7 mouse cellular contexts compared by ENCODE assay signal in the genomic region with DNA sequence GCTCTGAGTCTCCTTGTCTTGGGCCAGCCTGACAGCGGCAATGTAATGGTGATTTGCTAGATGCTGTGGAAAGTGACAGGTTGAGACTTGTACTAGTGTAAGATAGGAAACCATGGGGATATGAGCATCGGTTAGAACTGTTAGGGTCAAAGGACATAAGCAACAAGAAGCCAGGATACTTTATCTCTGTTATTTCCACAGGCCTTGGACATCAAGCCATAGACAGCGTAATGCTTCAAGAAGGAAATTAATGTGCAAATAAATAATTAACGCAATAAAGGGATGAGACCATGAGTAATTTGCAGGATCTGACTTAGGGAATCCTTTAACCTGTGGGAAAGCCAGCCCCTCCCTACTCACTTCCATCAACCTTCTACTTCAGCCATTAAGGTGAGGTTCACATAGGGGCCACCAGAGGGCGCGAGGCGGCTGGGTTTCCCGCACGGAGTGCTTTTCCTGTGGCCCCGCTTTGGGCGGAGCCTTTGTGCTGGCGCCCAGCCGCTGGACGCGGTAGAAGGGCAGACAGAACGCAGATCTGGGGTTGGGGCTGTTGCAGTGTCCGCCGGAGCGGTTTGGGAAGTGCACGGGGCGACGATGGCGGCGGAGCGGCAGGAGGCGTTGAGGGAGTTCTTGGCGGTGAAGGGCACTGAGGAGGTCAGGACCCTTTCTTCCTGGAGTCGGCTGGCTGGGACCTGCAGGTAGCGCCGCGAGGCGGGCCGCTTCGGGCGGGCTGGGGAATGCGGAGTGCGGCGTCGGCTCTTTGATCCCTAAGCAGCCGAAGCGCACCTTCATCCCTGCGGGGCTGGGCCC.
DNase-seq lines count a peak whose midpoint lies in the region; ATAC-seq and TF ChIP-seq lines count a peak whose summit lies in the region.

No protein-coding gene starts in this region.

- peak; percentile 74 for TF ChIP-seq CTCF in spleen, adult 2 months (IDR thresholded peaks at IDR 0.05; ENCODE audit: extremely low read depth, insufficient read depth, insufficient read length, insufficient replicate concordance)

- no peaks in the 10 kb centered on the region for H3K27me3 ChIP-seq in intestine, embryonic 15.5 days (replicated peaks)
- H3K27me3 ChIP-seq in limb, embryonic 12.5 days = no peaks in the 10 kb centered on the region
- H3K27me3 ChIP-seq in midbrain, embryonic 14.5 days (ENCODE audit: control insufficient read depth, insufficient read depth, low read length) = no peaks in the 10 kb centered on the region
- H3K27me3 ChIP-seq in spleen, adult 2 months (ENCODE audit: control insufficient read depth, insufficient read depth, low read length) = no peaks in the 10 kb centered on the region

- peak overlapping the region; percentile 59 for H3K9ac ChIP-seq in intestine, embryonic 15.5 days
- H3K9ac ChIP-seq in limb, embryonic 12.5 days (replicated peaks) = peak overlapping the region; percentile 74
- H3K9ac ChIP-seq in midbrain, embryonic 14.5 days (replicated peaks; ENCODE audit: low read length) = peak overlapping the region; percentile 34; the same call in 1 of the 2 replicates

- ATAC-seq in intestine, embryonic 15.5 days = peak; percentile 100
- ATAC-seq in limb, embryonic 12.5 days (ENCODE audit: insufficient number of reproducible peaks, insufficient read depth, low FRiP score, low TSS enrichment, low read depth) = peak; percentile 94
- peak; percentile 81 for ATAC-seq in midbrain, embryonic 14.5 days (ENCODE audit: low FRiP score, low TSS enrichment)

- no peaks in the 10 kb centered on the region for H3K4me1 ChIP-seq in intestine, embryonic 15.5 days (replicated peaks)
- H3K4me1 ChIP-seq in limb, embryonic 12.5 days (replicated peaks) = no peaks in the 10 kb centered on the region
- no peaks in the 10 kb centered on the region for H3K4me1 ChIP-seq in midbrain, embryonic 14.5 days (ENCODE audit: control insufficient read depth, insufficient read depth, low read length)
- H3K4me1 ChIP-seq in spleen, adult 2 months (ENCODE audit: control insufficient read depth, insufficient read depth, insufficient read length) = peaks cover 4% of the 10 kb centered on the region; the same call in 1 of the 2 replicates

- H3K27ac ChIP-seq in intestine, embryonic 15.5 days = no peak overlapping the region
- no peak overlapping the region for H3K27ac ChIP-seq in limb, embryonic 12.5 days
- no peak overlapping the region for H3K27ac ChIP-seq in midbrain, embryonic 14.5 days (replicated peaks; ENCODE audit: low read depth, low read length)
- H3K27ac ChIP-seq in spleen, adult 2 months (ENCODE audit: insufficient read depth, low read length) = no peak overlapping the region

- H3K4me3 ChIP-seq in intestine, embryonic 15.5 days (replicated peaks) = peak overlapping the region; percentile 55
- peak overlapping the region; percentile 51 for H3K4me3 ChIP-seq in limb, embryonic 12.5 days (replicated peaks)
- H3K4me3 ChIP-seq in midbrain, embryonic 14.5 days (replicated peaks; ENCODE audit: low read depth, low read length) = peak overlapping the region; percentile 39
- H3K4me3 ChIP-seq in spleen, adult 2 months (ENCODE audit: extremely low read depth, insufficient read depth, insufficient read length) = peak overlapping the region; percentile 69

- no peak for TF ChIP-seq POLR2A in spleen, adult 2 months (IDR thresholded peaks at IDR 0.05; ENCODE audit: low read depth, low read length)

- no peaks in the 10 kb centered on the region for H3K9me3 ChIP-seq in intestine, embryonic 15.5 days
- H3K9me3 ChIP-seq in limb, embryonic 12.5 days = peaks cover 33% of the 10 kb centered on the region
- H3K9me3 ChIP-seq in midbrain, embryonic 14.5 days (ENCODE audit: control insufficient read depth, low read length) = peaks cover 11% of the 10 kb centered on the region; the same call in 1 of the 2 replicates

- H3K4me2 ChIP-seq in intestine, embryonic 15.5 days (replicated peaks) = peak overlapping the region; percentile 85
- peak overlapping the region; percentile 68 for H3K4me2 ChIP-seq in limb, embryonic 12.5 days
- peak overlapping the region; percentile 56 for H3K4me2 ChIP-seq in midbrain, embryonic 14.5 days (ENCODE audit: low read length)

- 8% methylated on average over 40 of the region's 42 CpGs for WGBS in intestine, embryonic 15.5 days
- WGBS in limb, embryonic 12.5 days = 6% methylated on average over 41 of the region's 42 CpGs
- 10% methylated on average over 42 of the region's 42 CpGs for WGBS in midbrain, embryonic 14.5 days
- WGBS in spleen, adult 2 months = 11% methylated on average over 42 of the region's 42 CpGs

- no peaks in the 10 kb centered on the region for H3K36me3 ChIP-seq in intestine, embryonic 15.5 days
- H3K36me3 ChIP-seq in limb, embryonic 12.5 days = peaks cover 18% of the 10 kb centered on the region; the same call in 1 of the 2 replicates
- H3K36me3 ChIP-seq in midbrain, embryonic 14.5 days (ENCODE audit: control insufficient read depth, insufficient read depth, low read length) = no peaks in the 10 kb centered on the region
- no peaks in the 10 kb centered on the region for H3K36me3 ChIP-seq in spleen, adult 2 months (ENCODE audit: control insufficient read depth, insufficient read depth, low read length)

- peak; percentile 77 for DNase-seq in adrenal gland, postnatal 10 days
- DNase-seq in embryo, embryonic 11.5 days (ENCODE audit: low read depth, low spot score) = peak; percentile 77
- peak; percentile 51 to 53 for DNase-seq in gastrocnemius, postnatal 36 days
- peak; percentile 77 for DNase-seq in midbrain, embryonic 14.5 days
- peak; percentile 27 to 33 for DNase-seq in spleen, adult 2 months (ENCODE audit: low read depth in 1 of 2, low spot score in 2 of 2)

- intact Hi-C loops in gastrocnemius, postnatal 36 days (cut with DNase I) = no loop called here
